Mouse (Mus musculus) subcutaneous adipose tissue, adult 2 months (tissue): ENCODE measurements around the gene Tnfaip8l2. TPM values are rescaled to one million over a fixed set of nuclear protein-coding genes. Genes with fewer than 3 reads are reported as not detected.

Source experiments
- polyA plus RNA-seq: library from polyadenylated mRNA; depleted of rRNA; stranded (reverse); fragments of >200 nt; gene quantifications from 2 replicates; pipeline ENCODE4 v1.2.3, GENCODE M21; 2012; ENCODE audit warnings: low replicate concordance; rRNA removed

The Tnfaip8l2 gene
- 18.6 and 23.0 TPM in 2 replicates for polyA plus RNA-seq

DNA sequence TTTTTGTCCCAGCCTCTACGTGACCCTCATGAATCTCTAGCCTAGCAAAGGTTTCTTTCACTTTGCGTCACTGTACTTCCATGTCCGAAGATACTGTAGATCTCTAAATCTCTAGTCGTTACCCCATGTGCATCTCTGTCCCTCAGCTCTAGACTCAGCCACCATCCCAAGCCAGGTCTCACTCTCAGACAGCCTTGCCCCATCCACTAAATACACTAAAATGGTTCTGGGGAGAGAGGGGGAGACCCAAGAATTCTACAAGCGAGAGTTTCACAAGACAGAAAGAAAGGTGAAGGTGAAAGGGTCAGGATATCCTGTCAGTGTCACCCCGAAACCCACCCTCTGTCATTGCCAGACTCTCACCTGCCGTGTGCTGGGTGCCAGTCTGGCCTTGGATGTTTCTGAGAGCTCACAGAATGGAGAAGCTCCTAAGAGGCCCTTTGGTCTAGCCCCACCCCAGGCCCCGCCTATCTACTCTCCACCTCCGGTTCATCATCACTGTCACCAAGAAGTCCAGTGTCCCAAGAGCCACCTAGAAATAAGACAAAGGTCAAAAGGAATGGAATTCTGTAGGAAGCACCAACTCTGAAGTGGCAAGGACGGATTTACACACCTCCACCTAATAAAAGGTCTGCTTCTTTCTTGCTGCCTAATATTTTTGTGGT is at the start of gene Tnfaip8l2:
Gene Tnfaip8l2 (minus strand): TSS at position 409 of the 665 bp plus-strand sequence.

DNA sequence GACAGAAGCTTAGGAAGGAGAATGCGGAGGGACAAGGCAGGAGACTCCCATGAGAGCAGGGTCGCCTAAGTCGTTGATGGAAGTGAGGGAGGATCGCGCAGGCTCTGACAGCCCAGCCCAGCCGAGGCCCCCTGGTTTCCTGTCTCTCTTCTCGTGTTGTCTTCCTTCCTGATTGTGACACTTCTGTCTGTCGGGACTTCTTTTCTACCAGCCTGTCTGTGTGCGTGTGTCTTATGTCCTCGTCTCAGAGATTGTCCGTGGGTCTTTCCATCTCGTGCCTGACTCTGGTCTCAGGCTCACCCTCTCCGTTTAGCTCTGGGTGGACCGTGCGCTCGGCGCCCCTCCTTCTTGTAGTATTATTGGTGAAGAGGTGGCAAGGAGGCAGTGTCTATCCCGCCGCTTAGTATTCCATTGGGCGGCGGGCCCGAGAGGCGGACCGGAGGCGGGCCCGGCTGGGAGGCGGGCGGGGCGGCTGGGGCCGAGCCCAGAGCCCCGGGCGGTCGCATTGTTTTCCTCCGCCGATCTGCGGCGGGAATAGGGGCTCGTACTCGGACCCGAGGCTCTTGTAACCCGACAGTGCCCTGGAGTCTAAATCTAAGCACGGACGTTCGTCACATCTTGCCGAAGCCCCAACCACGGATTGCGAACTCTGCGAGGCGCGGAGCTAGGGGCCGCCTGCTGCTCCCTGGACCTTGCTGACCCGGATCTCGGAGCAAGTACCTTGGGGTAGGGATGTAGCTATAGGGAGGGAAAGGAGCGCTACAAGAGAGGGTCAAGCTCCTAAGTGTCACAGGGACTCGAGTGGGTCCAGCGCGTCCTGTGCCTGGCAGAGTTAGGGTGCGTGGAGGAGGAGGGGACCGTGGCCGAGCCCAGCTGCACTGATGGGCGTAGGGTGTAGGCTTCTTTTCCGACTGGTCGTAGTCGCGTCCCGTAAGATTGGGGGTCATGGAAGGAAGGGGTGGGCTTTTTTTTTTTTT is 18.1 kb upstream of the Tnfaip8l2 start, which contains the start of gene Sema6c:
Gene Sema6c (plus strand): TSS at position 471 of the 977 bp plus-strand sequence.

GRCm38 (mm10) chr3:95133680-95134101 is 8.5 kb downstream of the Tnfaip8l2 start, which contains the start of the genes Scnm1 and Lysmd1:
TSS of gene Scnm1 (minus strand) at chr3:95134011.
TSS of gene Lysmd1 (plus strand) at chr3:95134088.

DNA sequence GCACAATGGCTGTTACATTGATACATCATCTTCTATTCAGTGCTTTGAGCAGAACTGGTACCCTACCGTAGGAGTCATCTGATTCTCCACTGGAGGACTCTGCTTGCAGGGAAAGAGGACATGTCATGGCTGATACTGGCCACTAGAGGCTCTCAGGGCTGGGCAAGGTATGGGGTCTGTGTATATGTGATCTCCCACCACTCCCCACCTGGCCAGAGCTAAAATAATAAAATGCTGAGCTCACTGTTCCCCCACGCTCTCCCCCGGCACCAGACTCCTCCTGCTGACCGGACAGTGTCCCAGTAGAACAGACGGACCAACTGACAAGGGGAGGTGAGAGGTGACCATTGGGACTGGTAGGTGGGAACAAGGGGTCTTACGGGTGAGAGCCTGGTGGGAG is 17.9 kb downstream of the Tnfaip8l2 start, which contains the start of gene Tmod4:
Gene Tmod4 (plus strand): TSS at position 231 of the 400 bp plus-strand sequence.

DNA sequence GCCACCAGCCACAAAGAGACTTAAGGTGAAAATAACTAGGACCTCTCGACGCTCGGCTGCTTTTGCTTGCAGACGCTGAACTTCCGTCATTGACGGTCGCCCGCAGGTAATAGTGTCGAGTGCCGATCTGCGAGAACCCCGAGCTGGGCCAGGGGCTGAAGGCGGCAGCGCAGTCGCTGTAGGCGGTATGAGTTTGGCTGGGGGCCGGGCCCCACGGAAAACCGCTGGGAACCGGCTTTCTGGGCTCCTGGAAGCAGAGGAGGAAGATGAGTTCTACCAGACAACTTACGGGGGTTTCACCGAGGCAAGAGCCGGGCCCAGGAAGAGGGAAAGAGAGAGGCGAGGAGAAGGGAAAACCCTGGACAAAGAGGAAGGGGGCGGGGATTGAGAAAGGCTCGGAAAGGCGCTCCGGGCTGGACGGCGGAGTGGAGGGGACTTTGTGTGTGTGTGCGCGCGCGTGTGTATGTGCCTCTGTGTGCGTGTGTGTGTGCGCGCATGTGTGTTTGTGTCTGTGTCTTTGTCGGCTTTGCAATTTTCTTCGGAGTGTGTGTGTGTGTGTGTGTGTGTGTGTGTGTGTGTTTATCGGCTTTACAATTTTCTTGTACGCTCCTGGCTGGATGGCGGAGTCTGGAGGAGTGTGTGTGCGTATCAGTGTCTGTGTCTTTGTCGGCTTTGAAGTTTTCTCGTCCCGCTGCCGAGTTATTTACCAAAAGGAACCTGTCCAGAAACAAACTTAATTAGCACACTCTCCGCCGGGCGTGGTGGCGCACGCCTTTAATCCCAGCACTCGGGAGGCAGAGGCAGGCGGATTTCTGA is 31.0 kb downstream of the Tnfaip8l2 start, which contains the start of gene Vps72:
Gene Vps72 (plus strand): TSS at position 112 of the 816 bp plus-strand sequence.

DNA sequence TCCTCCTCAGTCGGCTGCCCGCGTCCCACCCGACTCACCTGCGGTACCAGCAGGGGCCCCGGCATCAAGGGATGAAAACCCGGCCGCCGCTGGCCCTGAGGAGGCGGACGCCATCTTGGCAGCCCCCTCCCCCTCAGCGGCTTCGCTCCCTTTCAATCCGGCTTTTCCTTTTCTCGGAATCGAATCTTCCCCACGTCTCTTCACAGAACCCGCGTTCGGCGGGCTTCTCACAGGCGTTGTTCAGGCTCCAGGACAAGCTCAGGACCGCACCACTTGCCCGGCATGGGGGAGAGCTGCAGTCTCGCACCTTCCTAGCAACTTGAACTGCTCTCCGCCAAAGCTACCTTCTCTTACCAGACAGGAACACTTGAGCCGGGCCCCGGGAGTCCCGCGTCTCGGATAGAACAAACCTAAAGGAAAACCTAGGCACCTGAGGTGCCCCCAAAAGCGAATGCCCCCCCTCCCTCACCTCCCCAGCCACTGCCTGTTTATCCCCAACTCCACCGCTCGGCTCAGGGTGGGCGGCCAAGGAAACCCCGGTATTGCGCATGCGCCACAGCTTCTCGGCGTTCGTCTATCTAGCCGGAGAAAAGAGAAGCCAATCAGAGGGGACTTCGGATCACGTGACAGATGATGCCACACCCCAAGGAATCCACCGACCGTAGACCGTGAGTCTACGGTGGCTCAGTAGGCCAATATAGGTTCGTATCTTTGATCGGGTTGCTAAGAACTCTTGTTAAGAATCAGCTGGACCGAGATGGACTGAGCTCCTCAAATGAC is 35.6 kb downstream of the Tnfaip8l2 start, which contains the start of gene Pip5k1a:
Gene Pip5k1a (minus strand): TSS at position 593 of the 780 bp plus-strand sequence.

Other genes starting within 250 kb of the Tnfaip8l2 start
- gene Selenbp1, start 209.3 kb downstream of the Tnfaip8l2 start, polyA plus RNA-seq = 143 and 365 TPM in 2 replicates
- gene Rfx5, start 188.3 kb downstream of the Tnfaip8l2 start, polyA plus RNA-seq = 11.9 and 30.6 TPM in 2 replicates
- gene Pi4kb, start 167.6 kb downstream of the Tnfaip8l2 start, polyA plus RNA-seq = 55.5 and 65.6 TPM in 2 replicates
- gene Zfp687, start 126.9 kb downstream of the Tnfaip8l2 start, polyA plus RNA-seq = 14.2 and 26.4 TPM in 2 replicates
- 192 and 240 TPM in 2 replicates for gene Psmd4, start 99.7 kb downstream of the Tnfaip8l2 start, polyA plus RNA-seq
- gene Pip5k1a, start 35.4 kb downstream of the Tnfaip8l2 start, polyA plus RNA-seq = 18.7 and 25.1 TPM in 2 replicates
- gene Vps72, start 31.3 kb downstream of the Tnfaip8l2 start, polyA plus RNA-seq = 47.2 and 66.3 TPM in 2 replicates
- 0.46 and 0.84 TPM in 2 replicates for gene Tmod4, start 17.9 kb downstream of the Tnfaip8l2 start, polyA plus RNA-seq
- 48.2 and 53.5 TPM in 2 replicates for gene Scnm1, start 8.3 kb downstream of the Tnfaip8l2 start, polyA plus RNA-seq
- 8.5 and 9.4 TPM in 2 replicates for gene Lysmd1, start 8.3 kb downstream of the Tnfaip8l2 start, polyA plus RNA-seq
- gene Sema6c, start 18.1 kb upstream of the Tnfaip8l2 start, polyA plus RNA-seq = 6.0 and 30.1 TPM in 2 replicates
- 11.3 and 19.4 TPM in 2 replicates for gene Gabpb2, start 75.6 kb upstream of the Tnfaip8l2 start, polyA plus RNA-seq
- gene Cdc42se1, start 86.4 kb upstream of the Tnfaip8l2 start, polyA plus RNA-seq = 52.9 and 68.9 TPM in 2 replicates
- gene Mllt11, start 89.8 kb upstream of the Tnfaip8l2 start, polyA plus RNA-seq = 11.7 and 16.1 TPM in 2 replicates
- 0.91 TPM in 1 of 2 replicates, not detected in the other for gene Gm128, start 99.2 kb upstream of the Tnfaip8l2 start, polyA plus RNA-seq
- gene Bnipl, start 108.8 kb upstream of the Tnfaip8l2 start, polyA plus RNA-seq = 0.09 and 6.4 TPM in 2 replicates
- 82.0 and 89.1 TPM in 2 replicates for gene Mindy1, start 139.0 kb upstream of the Tnfaip8l2 start, polyA plus RNA-seq
- 28.9 and 29.2 TPM in 2 replicates for gene Prune1, start 139.7 kb upstream of the Tnfaip8l2 start, polyA plus RNA-seq
- 4.1 and 7.0 TPM in 2 replicates for gene Anxa9, start 164.8 kb upstream of the Tnfaip8l2 start, polyA plus RNA-seq
- 136 and 146 TPM in 2 replicates for gene Cers2, start 172.4 kb upstream of the Tnfaip8l2 start, polyA plus RNA-seq
- gene Setdb1, start 214.8 kb upstream of the Tnfaip8l2 start, polyA plus RNA-seq = 12.4 and 26.7 TPM in 2 replicates